Mouse (Mus musculus): ENCODE results near the gene Hdgfl3. TPM values are rescaled to one million over a fixed set of nuclear protein-coding genes. Genes with fewer than 3 reads are reported as not detected.

Gene Hdgfl3
- polyA plus RNA-seq, 1 experiment from 2014 or later: 13.8 TPM

GRCm38 (mm10) chr7:81880797-81881196 lies 53.5 kb downstream of the Hdgfl3 start:
- Histone ChIP-seq H3K9me3 (no peaks in the 10 kb centered on the region), H3K4me1 (0 out of 2 replicates have a peak, but pooled peaks cover 5% of the 10 kb centered on the region)
- WGBS: 81% methylated on average over 4 of the region's 4 CpGs

DNA sequence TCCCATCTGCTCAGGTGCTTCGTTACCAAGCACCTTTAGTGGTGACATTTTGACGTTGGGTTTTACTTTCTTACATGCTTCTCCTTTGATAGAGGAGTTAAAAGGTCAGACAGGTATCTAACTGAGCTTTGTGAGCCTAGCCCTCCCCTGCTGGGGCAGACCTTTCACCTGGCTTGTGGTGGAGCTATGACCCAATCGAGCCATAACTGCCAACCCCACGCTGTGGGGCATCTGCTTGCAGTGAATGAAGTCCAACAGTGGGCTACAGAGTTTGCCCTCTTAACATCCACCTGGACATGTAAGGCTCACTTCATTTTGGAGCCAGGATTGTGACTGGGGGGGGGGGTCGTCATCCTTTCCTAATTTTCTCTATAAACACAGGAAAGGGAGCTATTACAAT lies 54.0 kb downstream of the Hdgfl3 start:
- 0 out of 2 replicates have a peak, but pooled peaks cover 5% of the 10 kb centered on the region for H3K4me1 ChIP-seq
- no peaks in the 10 kb centered on the region for H3K27me3 ChIP-seq (ENCODE audit: insufficient read depth, poor library complexity, severe bottlenecking)
- no peak for DNase-seq (ENCODE audit: low spot score)
- no peak overlapping the region for H3K27ac ChIP-seq
- no peaks in the 10 kb centered on the region for H3K9me3 ChIP-seq
- peaks cover 16% of the 10 kb centered on the region; the same call in 1 of the 2 replicates for H3K36me3 ChIP-seq
- H3K4me3 ChIP-seq: no peak overlapping the region
- WGBS: 82% methylated on average over 5 of the region's 5 CpGs

More at GRCm38 (mm10) chr7:81880797-81881196, 53.5 kb downstream of the Hdgfl3 start:
- no peak overlapping the region for H3K4me3 ChIP-seq
- DNase-seq (ENCODE audit: low spot score): no peak
- H3K27me3 ChIP-seq (ENCODE audit: insufficient read depth, poor library complexity, severe bottlenecking): no peaks in the 10 kb centered on the region
- H3K36me3 ChIP-seq: peaks cover 16% of the 10 kb centered on the region; the same call in 1 of the 2 replicates
- H3K27ac ChIP-seq: no peak overlapping the region

- DNase-seq (ENCODE audit: low spot score): no peak
- 71% methylated on average over 9 of the region's 9 CpGs for WGBS
- H3K27ac ChIP-seq: no peak overlapping the region
Observed at GRCm38 (mm10) chr7:81875372-81875771, 58.9 kb downstream of the Hdgfl3 start.

DNA sequence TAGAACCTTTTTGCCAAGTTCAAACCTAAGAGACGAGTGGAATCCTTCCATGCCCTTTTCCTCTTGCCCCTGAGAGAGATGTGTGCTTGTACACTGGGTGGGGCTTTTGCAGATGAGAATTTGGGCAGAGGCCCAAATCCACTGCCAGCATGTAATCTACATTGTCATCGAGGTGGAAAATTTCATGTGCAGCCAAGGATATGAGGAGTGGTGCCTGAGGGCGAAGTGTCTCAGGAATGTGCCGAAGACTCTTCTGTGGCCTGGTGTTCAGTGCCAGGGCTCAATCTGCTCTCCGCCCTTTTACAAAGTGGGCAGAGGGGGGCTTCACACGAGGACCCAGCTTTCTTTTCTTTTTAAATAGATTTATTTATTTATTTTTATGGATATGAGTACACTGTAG lies 59.6 kb downstream of the Hdgfl3 start:
- Histone ChIP-seq H3K27ac (no peak overlapping the region), H3K9me3 (no peaks in the 10 kb centered on the region), H3K4me3 (no peak overlapping the region), H3K27me3 (ENCODE audit: insufficient read depth, poor library complexity, severe bottlenecking) (no peaks in the 10 kb centered on the region), H3K4me1 (peaks cover 11% of the 10 kb centered on the region), H3K36me3 (peaks cover 24% of the 10 kb centered on the region)
- DNase-seq (ENCODE audit: low spot score): no peak
- 78% methylated on average over 6 of the region's 6 CpGs for WGBS

More at GRCm38 (mm10) chr7:81875372-81875771, 58.9 kb downstream of the Hdgfl3 start:
- no peak overlapping the region for H3K4me3 ChIP-seq
- no peaks in the 10 kb centered on the region for H3K27me3 ChIP-seq (ENCODE audit: insufficient read depth, poor library complexity, severe bottlenecking)
- no peaks in the 10 kb centered on the region for H3K9me3 ChIP-seq
- 0 out of 2 replicates have a peak, but pooled peaks cover 5% of the 10 kb centered on the region for H3K4me1 ChIP-seq
- peaks cover 21% of the 10 kb centered on the region for H3K36me3 ChIP-seq

- WGBS: 21% methylated on average over 1 of the region's 1 CpGs
- peaks cover 30% of the 10 kb centered on the region for H3K36me3 ChIP-seq
- H3K4me1 ChIP-seq: peaks cover 13% of the 10 kb centered on the region
- H3K4me3 ChIP-seq: no peak overlapping the region
- no peak overlapping the region for H3K27ac ChIP-seq
- no peaks in the 10 kb centered on the region for H3K9me3 ChIP-seq
- H3K27me3 ChIP-seq (ENCODE audit: insufficient read depth, poor library complexity, severe bottlenecking): no peaks in the 10 kb centered on the region
- DNase-seq (ENCODE audit: low spot score): no peak
Observed at GRCm38 (mm10) chr7:81873807-81874206, 60.5 kb downstream of the Hdgfl3 start.

GRCm38 (mm10) chr7:81872493-81873013 lies 61.7 kb downstream of the Hdgfl3 start:
- H3K36me3 ChIP-seq: peaks cover 19% of the 10 kb centered on the region
- DNase-seq (ENCODE audit: low spot score): no peak
- H3K9me3 ChIP-seq: no peaks in the 10 kb centered on the region
- WGBS: 59% methylated on average over 13 of the region's 13 CpGs
- H3K4me1 ChIP-seq: peaks cover 9% of the 10 kb centered on the region
- no peak overlapping the region for H3K27ac ChIP-seq
- H3K4me3 ChIP-seq: no peak overlapping the region
- no peaks in the 10 kb centered on the region for H3K27me3 ChIP-seq (ENCODE audit: insufficient read depth, poor library complexity, severe bottlenecking)

GRCm38 (mm10) chr7:81868158-81868557 lies 66.1 kb downstream of the Hdgfl3 start:
- no peak for DNase-seq (ENCODE audit: low spot score)
- 31% methylated on average over 6 of the region's 6 CpGs for WGBS
- H3K27ac ChIP-seq: no peak overlapping the region
- H3K4me1 ChIP-seq: peaks cover 15% of the 10 kb centered on the region
- H3K9me3 ChIP-seq: no peaks in the 10 kb centered on the region
- peaks cover 46% of the 10 kb centered on the region for H3K36me3 ChIP-seq
- H3K27me3 ChIP-seq (ENCODE audit: insufficient read depth, poor library complexity, severe bottlenecking): no peaks in the 10 kb centered on the region
- H3K4me3 ChIP-seq: no peak overlapping the region

DNA sequence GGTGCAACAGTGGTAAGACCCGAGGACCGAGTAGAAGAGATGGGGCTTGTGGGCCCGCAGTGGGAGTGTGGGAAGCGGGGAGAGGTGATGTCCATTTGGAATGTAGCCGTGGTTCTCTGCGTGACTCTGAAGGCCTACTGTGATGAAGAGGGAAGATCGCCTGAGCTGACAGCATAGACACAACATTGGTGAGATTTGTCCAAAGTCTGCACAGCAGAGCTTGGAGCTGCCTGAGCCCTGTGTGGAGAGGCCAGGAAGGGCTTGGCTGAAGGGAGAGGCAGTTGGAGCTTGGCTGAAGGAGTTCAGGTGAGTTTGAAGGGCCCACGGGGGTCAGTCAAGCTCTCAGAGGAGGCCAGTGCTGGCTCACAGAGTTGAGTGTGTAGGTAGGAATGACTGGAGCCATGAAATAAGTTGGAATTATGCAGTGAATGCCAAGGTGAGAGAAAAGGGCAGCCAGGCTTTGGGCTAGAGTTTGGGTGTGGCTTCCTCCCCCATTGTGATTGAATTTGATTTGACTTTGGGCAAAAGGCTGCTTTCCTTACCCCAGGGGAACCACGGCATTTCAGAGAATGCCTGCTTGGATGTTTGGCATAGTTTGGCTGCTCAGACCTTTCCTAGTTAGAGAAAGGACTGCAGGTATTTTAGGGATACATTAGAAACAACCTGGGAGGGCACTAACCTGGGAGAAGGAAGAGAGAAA lies 66.9 kb downstream of the Hdgfl3 start:
- no peak for DNase-seq (ENCODE audit: low spot score)
- Histone ChIP-seq H3K27me3 (ENCODE audit: insufficient read depth, poor library complexity, severe bottlenecking) (no peaks in the 10 kb centered on the region), H3K4me3 (no peak overlapping the region), H3K9me3 (no peaks in the 10 kb centered on the region), H3K36me3 (peaks cover 48% of the 10 kb centered on the region), H3K27ac (no peak overlapping the region), H3K4me1 (peaks cover 23% of the 10 kb centered on the region)
- 83% methylated on average over 9 of the region's 9 CpGs for WGBS

- Histone ChIP-seq H3K36me3 (peaks cover 38% of the 10 kb centered on the region), H3K27ac (no peak overlapping the region), H3K4me3 (no peak overlapping the region), H3K4me1 (peaks cover 38% of the 10 kb centered on the region), H3K9me3 (no peaks in the 10 kb centered on the region), H3K27me3 (ENCODE audit: insufficient read depth, poor library complexity, severe bottlenecking) (no peaks in the 10 kb centered on the region)
- WGBS: 77% methylated on average over 6 of the region's 6 CpGs
- DNase-seq (ENCODE audit: low spot score): peak; percentile 69
Observed at GRCm38 (mm10) chr7:81865937-81866336, 68.3 kb downstream of the Hdgfl3 start.

GRCm38 (mm10) chr7:81864552-81864951 lies 69.7 kb downstream of the Hdgfl3 start:
- no peak overlapping the region for H3K4me3 ChIP-seq
- H3K27ac ChIP-seq: no peak overlapping the region
- peak; percentile 33 for DNase-seq (ENCODE audit: low spot score)
- no peaks in the 10 kb centered on the region for H3K9me3 ChIP-seq
- WGBS: 89% methylated on average over 6 of the region's 6 CpGs
- H3K27me3 ChIP-seq (ENCODE audit: insufficient read depth, poor library complexity, severe bottlenecking): peaks cover 3% of the 10 kb centered on the region; the same call in 1 of the 2 replicates
- peaks cover 45% of the 10 kb centered on the region for H3K4me1 ChIP-seq
- peaks cover 34% of the 10 kb centered on the region for H3K36me3 ChIP-seq

GRCm38 (mm10) chr7:81862587-81863583 lies 71.4 kb downstream of the Hdgfl3 start:
- peaks cover 59% of the 10 kb centered on the region for H3K4me1 ChIP-seq
- peaks cover 9% of the 10 kb centered on the region for H3K27me3 ChIP-seq (ENCODE audit: insufficient read depth, poor library complexity, severe bottlenecking)
- H3K4me3 ChIP-seq: 0 out of 2 replicates have a peak overlapping the region, but pooled peaks have one; percentile 3
- DNase-seq (ENCODE audit: low spot score): peak; percentile 73
- H3K36me3 ChIP-seq: peaks cover 29% of the 10 kb centered on the region
- no peaks in the 10 kb centered on the region for H3K9me3 ChIP-seq
- WGBS: 57% methylated on average over 24 of the region's 24 CpGs
- peak overlapping the region; percentile 72; the same call in 1 of the 2 replicates for H3K27ac ChIP-seq

- Histone ChIP-seq H3K9me3 (no peaks in the 10 kb centered on the region), H3K27ac (peak overlapping the region; percentile 42; the same call in 1 of the 2 replicates), H3K4me3 (no peak overlapping the region), H3K4me1 (peaks cover 61% of the 10 kb centered on the region), H3K27me3 (ENCODE audit: insufficient read depth, poor library complexity, severe bottlenecking) (peaks cover 19% of the 10 kb centered on the region), H3K36me3 (peaks cover 23% of the 10 kb centered on the region)
- WGBS: 51% methylated on average over 4 of the region's 4 CpGs
- DNase-seq (ENCODE audit: low spot score): peak; percentile 61
Observed at GRCm38 (mm10) chr7:81861921-81862320, 72.4 kb downstream of the Hdgfl3 start.

Data from heart, embryonic 10.5 days (tissue).